Mouse (Mus musculus): ENCODE data around the gene Gpsm3.

Gpsm3 gene

DNA sequence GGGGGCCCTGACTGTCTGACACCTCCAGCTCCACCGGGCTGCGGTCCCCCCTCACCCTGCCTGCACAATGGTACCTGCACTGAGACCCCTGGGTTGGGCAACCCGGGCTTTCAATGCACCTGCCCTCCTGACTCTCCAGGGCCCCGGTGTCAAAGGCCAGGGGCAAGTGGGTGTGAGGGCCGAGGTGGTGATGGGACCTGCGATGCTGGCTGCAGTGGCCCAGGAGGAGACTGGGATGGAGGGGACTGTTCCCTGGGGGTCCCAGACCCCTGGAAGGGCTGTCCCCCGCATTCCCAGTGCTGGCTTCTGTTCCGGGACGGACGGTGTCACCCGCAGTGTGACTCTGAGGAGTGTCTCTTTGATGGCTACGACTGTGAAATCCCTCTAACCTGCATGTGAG is 7.1 kb upstream of the Gpsm3 start:
- in situ Hi-C loops (cut with MboI) = loop anchor here (25.0 kb wide), 1 partner anchor 395 kb away; the partner anchor contains the start of genes Psmb8, Psmb9 and Tap1

DNA sequence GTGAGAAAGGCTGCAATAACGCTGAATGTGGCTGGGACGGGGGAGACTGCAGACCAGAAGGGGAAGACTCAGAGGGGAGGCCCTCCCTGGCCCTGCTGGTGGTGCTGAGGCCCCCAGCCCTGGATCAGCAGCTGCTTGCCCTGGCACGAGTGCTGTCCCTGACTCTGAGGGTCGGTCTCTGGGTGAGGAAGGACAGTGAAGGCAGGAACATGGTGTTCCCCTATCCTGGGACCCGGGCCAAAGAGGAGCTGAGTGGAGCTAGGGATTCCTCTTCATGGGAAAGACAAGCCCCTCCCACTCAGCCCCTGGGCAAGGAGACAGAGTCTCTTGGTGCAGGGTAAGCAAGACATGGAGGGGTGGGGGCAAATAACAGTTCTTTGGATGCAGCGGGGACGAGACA is 6.2 kb upstream of the Gpsm3 start:
- in situ Hi-C loops (cut with MboI) = loop anchor here (25.0 kb wide), 1 partner anchor 396 kb away; the partner anchor contains the start of genes Psmb8, Psmb9 and Tap1

DNA sequence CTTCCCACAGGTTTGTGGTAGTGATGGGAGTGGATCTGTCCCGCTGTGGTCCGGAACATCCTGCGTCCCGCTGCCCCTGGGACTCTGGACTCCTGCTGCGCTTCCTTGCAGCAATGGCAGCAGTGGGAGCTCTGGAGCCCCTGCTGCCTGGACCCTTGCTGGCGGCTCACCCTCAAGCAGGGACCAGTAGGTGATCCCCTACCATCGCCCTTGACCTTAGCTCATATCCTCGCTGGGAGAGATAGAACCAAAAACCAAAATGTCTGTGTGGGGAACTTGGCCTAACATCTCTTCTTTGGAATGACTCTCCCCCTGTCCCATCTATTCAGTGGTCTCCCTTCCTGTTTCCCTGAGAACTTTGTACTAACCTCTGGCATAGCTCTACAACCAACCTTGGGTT is 5.8 kb upstream of the Gpsm3 start:
- in situ Hi-C loops (cut with MboI) = loop anchor here (25.0 kb wide), 1 partner anchor 397 kb away; the partner anchor contains the start of genes Psmb8, Psmb9 and Tap1

DNA sequence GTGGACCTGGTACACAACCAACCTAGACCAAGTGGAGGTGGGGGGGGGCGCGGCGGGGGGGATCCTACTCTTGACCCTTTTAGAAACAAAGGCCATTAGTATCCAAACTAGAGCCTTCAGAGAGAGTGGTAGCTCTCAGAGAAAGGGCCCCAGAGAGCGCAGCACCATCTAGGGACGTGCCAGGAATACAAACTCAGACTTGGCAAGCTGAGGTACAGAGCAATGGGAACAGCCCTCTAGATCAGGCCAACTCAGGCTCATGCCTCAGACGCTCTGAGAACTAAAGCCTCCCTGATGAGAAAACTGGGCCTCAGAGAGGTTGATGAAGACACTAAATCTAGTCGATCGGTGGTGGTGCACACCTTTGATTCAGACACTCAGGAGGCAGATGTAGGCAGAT is 4.5 kb upstream of the Gpsm3 start:
- in situ Hi-C loops (cut with MboI) = loop anchor here (25.0 kb wide), 1 partner anchor 398 kb away; the partner anchor contains the start of genes Psmb8, Psmb9 and Tap1

DNA sequence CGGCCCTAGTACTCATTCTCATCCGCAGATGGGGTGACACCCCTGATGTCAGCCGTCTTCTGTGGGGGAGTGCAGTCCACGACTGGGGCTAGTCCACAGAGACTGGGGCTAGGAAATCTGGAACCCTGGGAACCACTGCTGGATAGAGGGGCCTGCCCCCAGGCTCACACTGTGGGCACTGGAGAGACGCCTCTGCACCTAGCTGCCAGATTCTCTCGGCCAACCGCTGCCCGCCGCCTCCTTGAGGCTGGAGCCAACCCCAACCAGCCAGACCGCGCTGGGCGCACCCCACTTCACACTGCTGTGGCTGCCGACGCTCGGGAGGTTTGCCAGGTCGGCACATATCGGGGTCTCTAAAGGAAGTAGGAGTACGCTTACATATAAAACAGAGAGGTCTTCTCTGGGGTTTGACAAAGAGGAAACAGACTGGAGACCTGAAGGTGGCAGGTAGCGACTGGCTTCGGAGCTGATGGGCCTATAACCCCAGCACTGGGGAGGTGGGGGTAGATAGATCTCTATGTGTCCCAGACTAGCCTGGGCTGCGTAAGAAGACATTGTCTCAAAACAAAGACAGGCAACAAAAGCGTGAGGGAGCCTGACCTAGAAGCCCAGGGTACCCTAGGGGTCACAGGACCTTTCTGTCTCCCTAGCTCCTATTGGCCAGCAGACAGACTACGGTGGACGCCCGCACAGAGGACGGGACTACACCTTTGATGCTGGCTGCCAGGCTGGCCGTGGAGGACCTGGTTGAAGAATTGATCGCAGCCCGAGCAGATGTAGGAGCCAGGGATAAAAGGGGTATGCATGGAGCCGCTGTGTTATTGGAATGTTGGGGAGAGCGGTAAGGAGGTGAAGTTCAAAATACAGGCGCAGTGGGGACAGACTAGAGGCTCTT is 3.5 kb upstream of the Gpsm3 start:
- in situ Hi-C loops (cut with MboI) = loop anchor here (25.0 kb wide), 1 partner anchor 399 kb away; the partner anchor contains the start of genes Psmb8, Psmb9 and Tap1

DNA sequence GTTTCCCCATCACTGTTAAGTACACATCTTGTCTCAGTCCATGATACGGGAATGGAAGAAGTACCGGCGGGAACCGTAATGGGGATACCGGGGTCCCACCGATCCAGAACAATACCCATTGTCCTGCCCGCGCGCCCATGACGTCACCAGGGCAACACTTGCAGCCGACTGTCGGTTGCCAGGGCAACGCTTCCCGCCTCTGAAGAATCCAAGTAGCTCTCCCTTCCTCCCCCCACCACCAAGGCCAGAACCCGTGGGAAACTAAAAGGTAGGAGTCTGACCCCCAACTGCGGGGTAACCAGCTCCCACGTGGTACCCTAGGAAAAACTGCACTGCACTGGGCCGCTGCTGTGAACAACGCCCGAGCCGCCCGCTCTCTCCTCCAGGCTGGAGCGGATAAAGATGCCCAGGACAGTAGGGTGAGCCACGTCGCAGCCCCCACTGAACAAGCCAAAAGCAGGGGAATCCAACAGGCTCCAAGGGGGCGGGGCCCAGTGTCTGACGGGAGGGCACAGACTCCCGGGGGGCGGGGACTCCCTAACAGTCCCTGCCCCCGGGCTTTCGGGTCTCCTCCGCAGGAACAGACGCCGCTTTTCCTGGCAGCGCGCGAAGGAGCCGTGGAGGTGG is 2.7 kb upstream of the Gpsm3 start:
- in situ Hi-C loops (cut with MboI) = loop anchor here (25.0 kb wide), 1 partner anchor 400 kb away; the partner anchor contains the start of genes Psmb8, Psmb9 and Tap1

DNA sequence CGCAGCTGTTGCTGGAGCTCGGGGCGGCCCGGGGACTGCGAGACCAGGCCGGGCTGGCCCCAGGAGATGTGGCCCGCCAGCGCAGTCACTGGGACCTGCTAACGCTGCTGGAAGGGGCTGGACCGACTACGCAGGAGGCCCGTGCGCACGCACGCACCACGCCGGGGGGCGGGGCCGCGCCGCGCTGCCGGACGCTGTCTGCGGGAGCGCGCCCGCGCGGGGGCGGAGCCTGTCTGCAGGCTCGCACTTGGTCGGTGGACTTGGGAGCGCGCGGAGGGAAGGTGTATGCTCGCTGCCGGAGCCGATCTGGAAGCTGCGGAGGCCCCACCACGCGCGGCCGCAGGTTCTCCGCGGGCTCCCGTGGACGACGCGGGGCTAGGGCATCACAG is 2.2 kb upstream of the Gpsm3 start:
- in situ Hi-C loops (cut with MboI) = loop anchor here (25.0 kb wide), 1 partner anchor 400 kb away; the partner anchor contains the start of genes Psmb8, Psmb9 and Tap1

DNA sequence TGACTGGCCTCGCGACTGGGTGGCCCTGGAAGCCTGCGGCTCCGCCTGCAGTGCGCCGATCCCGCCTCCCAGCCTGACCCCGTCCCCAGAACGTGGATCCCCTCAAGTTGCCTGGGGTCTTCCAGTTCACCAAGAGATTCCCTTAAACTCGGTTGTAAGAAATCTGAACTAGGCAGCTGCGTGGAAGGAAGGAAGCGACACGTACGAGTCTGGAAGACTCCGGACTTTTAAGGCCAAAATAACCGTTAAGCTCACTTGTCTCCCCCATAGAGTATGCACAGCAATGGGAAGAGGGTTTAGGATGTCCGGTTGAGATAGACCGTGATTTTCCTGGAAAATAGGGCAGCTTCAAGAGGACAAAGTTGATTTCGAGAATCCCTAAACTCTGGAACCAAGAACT is 1.8 kb upstream of the Gpsm3 start:
- in situ Hi-C loops (cut with MboI) = loop anchor here (25.0 kb wide), 1 partner anchor 401 kb away; the partner anchor contains the start of genes Psmb8, Psmb9 and Tap1

DNA sequence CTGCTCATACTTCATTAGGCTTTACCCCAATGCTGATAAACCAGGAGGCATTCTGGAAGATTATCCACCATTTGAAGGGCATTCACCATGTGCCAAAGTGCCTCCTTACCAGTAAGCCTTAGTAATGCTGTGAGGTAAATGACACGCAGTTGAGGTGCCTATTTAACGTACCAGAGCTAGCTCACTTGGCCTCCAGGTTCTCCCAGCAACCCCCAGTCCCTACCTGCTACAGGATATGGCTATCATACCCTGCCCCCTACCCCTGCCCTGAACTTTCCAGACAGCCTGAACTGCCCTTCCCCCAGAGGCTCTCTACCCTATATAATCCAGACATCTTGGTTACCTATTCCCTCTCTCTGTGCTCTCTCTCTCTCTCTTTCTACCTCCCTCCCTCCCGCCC is 839 bp upstream of the Gpsm3 start:
- in situ Hi-C loops (cut with MboI) = loop anchor here (25.0 kb wide), 1 partner anchor 401 kb away; the partner anchor contains the start of genes Psmb8, Psmb9 and Tap1

DNA sequence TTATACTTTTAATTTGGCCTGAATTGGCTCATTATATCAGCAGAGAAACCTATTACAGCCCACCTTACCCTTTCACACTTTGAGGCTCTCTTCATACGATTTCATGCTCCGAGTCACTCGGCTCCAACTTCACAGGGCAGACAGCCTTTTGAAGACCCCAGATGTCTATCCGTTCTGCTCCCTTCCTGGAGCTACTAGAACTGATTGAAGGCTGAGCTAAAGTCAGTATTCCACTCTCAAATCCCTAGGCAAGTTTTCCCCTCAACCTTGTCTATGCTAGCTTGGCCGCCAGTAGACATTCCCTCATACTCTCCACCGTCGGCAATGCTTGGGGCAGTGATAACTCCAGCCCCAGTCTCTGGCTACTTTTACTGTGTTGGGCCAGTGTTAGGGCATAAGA is 400 bp upstream of the Gpsm3 start:
- in situ Hi-C loops (cut with MboI) = loop anchor here (25.0 kb wide), 1 partner anchor 402 kb away; the partner anchor contains the start of genes Psmb8, Psmb9 and Tap1

DNA sequence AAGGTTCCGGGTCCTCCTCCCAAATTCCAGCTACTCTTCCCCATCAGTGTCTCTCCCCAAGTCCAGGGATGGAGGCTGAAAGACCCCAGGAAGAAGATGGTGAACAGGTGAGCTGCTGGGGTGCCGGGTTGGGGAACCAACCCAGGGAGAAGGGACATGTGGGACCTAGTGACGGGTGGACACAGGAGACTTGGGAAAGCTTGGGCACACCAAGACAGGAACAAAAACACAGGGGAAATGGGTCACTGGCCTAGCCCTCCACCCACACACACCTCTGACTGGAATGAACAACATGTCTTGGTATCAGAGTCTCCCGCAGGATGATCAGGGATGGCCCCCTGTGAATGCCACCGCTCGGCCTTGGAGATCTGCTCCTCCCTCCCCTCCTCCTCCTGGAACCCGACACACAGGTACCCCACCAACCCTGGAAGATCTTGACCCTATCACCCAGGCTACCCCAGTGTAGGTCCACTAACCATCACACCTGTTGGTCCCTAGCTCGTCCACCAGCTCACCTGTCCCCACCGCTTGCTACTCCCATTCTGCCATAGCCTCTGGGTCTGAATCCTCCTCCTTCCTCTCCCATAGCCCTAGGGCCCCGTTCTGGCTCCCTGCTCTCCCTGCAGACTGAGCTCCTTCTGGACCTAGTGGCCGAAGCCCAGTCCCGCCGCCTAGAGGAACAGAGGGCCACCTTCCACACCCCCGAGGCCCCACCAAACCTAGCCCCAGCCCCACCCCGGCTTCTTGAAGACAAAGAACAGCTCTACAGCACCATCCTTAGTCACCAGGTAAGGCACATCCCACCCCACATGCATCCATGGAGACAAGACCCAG is 765 bp downstream of the Gpsm3 start:
- in situ Hi-C loops (cut with MboI) = loop anchor here (25.0 kb wide), 1 partner anchor 403 kb away; the partner anchor contains the start of genes Psmb8, Psmb9 and Tap1

DNA sequence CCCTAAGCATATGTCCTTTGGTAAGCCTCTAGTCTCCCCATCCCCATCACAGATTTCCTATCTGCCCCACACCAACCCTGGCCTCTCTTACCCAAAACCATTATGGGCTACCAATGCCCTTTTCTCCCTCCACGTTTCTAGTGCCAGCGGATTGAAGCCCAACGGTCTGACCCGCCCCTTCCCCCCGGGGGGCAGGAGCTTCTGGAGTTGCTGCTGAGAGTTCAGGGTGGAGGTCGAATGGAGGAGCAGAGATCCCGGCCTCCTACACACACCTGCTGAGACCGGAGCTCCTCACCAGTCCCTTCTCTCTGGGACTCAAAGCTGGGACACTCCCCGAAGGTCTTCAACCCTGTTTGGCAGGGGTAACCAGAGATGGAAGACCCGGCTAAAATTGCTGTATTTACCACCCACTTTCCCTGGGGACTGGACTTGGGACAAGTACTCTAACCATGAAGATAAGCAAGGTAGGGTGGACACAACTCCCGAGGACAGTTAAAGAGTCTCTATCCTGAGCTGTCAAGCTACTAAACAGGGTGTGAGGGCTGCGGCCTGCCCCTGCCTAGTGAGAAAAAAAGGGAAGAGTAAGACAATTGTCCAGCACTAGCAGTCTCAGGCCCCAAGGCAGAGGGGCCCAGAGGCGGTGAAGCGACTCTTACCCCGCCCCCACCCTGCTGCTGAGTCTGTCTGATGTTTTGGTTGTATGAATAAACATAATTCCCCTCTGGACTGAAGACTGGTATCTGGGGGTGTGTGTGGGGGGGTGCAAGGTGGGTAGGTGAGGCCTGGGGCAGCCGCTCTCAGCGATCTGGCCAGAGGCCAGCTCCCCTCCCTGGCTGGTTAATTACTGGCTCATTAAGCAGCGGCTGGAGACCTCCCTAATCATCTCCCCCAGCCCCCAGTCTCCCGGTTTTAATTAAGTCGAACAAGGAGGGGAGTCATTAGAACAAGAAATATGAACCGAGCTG is 1.7 kb downstream of the Gpsm3 start, which contains the start of gene Pbx2:
Gene Pbx2 (plus strand): TSS at position 238 of the 965 bp plus-strand sequence.
- in situ Hi-C loops (cut with MboI) = loop anchor here (25.0 kb wide), 1 partner anchor 404 kb away; the partner anchor contains the start of genes Psmb8, Psmb9 and Tap1

DNA sequence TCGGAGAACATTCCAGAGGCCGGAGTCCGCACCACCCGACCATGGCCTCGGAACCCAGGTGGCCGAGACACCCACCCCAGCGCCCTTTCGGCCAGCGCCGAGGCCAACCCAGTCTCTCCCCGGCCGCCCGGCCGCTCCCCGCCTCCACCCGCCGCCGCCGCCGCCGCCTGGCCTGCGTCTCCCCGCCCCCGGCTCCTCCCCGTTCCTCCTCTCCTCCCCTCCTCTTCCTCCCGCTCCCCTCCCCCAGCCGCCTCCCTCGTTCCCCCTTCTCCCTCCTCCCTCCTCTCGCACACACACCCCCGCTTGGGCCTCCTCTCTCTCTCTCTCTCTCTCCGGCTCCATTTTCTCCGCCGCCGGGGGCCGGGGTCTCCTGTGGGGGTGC is 2.4 kb downstream of the Gpsm3 start:
- in situ Hi-C loops (cut with MboI) = loop anchor here (25.0 kb wide), 1 partner anchor 405 kb away; the partner anchor contains the start of genes Psmb8, Psmb9 and Tap1

DNA sequence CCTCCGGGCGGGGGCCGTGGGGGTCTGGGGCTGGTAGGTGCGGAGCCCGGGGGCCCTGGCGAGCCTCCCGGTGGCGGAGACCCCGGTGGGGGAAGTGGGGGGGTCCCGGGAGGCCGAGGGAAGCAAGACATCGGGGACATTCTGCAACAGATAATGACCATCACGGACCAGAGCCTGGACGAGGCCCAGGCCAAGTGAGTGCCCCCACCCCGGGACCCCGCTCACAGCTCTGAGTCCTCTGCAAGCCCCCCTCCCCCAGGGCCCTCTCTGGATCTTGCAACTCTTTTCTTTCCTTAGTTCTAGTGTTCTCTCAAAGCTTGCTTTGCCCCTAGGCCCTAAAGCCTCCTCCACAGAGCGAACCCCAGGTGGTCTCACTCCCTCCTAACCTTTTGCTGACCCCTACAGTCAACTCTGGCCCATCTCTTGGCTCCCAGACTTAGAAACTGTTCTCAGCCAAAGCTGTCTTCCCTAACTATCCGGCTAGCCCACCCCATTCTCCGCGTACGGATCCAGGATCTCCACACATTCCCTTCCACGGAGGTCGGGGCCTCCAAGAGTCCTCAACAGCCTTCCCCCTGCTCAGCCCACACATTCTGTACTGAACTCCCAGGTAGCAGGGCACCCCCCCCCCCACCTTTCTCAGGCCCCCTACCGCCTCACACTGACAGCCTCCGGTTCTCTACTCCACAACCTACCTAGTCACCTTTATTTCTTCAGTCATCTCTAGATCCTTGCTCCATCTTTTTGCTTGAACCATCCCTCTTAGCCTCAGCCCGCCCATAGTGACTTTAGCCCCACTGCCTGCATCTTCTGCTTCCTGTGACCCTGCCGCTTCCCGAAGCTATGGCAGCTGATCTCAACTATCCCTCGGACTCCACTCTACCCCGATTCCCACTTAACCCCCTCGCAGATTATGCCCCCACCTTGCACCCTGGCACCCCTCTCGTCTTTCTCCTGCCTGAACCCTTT is 3.3 kb downstream of the Gpsm3 start:
- in situ Hi-C loops (cut with MboI) = loop anchor here (25.0 kb wide), 1 partner anchor 406 kb away; the partner anchor contains the start of genes Psmb8, Psmb9 and Tap1

DNA sequence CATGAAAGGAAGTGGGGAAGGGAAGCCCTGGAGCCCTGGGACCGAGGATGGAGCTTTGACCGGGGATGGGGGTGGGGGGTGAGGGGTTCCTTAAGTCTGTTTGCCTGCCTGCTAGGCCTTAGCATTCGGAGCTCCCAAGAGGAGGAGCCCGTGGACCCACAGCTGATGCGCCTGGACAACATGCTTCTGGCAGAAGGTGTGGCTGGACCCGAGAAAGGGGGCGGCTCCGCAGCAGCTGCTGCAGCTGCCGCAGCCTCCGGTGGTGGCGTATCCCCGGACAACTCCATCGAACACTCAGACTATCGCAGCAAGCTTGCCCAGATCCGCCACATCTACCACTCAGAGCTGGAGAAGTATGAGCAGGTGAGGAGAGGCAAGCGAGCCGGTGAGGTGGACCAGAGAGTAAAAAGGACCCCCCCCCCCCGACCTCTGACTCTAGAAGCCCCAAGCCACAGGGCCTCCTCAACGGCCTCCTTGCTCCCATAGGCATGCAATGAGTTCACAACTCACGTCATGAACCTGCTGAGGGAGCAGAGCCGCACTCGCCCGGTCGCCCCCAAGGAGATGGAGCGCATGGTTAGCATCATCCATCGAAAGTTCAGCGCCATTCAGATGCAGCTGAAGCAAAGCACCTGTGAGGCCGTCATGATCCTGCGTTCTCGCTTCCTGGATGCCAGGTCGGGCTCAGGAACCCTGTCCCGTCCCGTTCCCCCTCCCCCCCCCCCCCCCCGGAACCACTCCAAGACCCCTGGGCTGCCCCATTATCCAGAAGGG is 4.3 kb downstream of the Gpsm3 start:
- in situ Hi-C loops (cut with MboI) = loop anchor here (25.0 kb wide), 1 partner anchor 407 kb away; the partner anchor contains the start of genes Psmb8, Psmb9 and Tap1

DNA sequence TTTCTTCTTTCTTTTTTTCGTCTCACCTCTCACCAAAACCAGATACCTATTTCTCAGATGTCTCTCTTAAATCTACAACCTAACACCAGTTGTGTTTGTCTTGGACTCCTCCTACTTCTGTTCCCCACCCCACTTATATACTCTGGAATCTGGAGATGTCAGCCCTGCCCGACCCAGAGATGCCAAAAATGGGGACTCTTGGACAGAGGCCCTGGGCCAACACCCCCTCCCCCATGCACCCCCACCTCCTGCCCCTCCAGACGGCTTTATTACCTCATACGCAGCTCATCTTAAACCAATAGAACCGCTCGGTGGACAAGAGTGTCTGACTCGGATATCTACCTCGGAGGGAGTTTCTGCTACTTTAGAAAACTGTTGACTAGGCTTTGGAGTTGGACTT is 6.5 kb downstream of the Gpsm3 start:
- in situ Hi-C loops (cut with MboI) = loop anchor here (25.0 kb wide), 1 partner anchor 409 kb away; the partner anchor contains the start of genes Psmb8, Psmb9 and Tap1

DNA sequence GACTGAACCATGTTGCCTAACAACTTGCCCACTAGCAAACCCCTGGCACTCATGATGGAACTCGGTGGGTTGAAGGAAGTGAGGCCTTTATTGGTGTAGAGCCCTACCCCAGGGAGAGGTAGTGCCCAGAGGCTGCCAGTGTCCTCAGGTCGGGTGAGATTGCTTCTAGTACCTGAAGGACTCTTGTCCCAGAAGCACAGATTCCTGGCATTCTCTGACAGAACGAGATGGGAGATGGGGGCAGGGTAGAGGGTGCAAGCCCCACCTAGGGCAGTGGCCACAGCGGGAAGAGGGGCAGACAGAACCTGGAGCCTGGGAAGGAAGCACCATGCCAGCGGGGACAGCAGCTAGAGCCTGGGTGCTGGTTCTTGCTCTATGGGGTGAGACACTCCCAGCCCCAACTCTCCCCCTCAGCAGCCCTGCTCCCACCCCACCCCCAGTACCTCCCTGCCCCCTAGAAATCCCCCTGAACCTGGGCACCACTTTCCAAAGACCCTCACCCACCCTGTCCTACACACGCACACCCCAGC is 8.0 kb downstream of the Gpsm3 start, which contains the start of gene Ager:
Gene Ager (plus strand): TSS at position 297 of the 530 bp plus-strand sequence.
- in situ Hi-C loops (cut with MboI) = loop anchor here (25.0 kb wide), 1 partner anchor 410 kb away; the partner anchor contains the start of genes Psmb8, Psmb9 and Tap1
